Mouse (Mus musculus): ENCODE measurements around the gene Apod.
"Not testable (repeated sequence)": the region's sequence is repeated elsewhere in the genome, so short reads cannot be mapped to it uniquely, and the experiment has no call there.

The Apod gene

GRCm38 (mm10) chr16:31314497-31315233 is at the start of gene Apod:
Apod (minus strand) TSS chr16:31314808.
- DNase-seq (ENCODE audit: low spot score) = no peak

DNA sequence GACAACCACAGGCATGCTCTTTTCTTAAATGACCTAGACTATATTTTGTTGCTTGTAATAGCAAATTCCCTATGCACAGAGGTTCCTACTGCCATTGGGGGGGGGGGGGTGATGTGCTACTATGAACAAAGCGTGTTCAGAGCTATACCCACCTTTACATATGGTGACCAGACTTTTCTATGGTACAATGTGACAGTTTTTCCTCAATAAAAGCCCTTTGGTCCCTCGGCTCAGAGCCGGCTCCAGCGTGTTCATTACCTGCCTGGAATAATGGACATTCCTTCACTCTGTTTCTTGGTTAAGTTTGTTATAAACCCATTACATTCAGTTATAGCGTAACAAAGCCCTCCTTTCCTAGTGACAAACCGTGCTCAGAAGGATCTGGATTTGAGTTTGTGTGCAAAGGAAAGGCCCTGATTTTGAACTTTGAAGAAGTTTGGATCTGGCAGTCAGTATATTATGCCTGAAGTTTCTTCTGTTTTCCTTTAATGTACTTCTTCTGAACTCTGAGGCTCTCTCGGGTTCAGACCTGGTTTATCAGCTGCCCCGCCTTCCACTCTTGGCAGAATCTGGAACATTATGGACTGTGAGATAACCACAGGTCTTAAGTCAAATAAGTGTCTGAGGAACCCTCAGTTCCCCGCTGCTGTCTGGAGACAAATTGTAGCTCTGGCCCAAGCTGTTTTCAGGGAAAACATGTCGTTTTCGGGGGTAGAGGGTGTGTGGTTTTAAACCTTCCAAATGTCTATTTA is 49.3 kb upstream of the Apod start:
- DNase-seq (ENCODE audit: low spot score) = no peak

- DNase-seq (ENCODE audit: low spot score) = no peak
Measured at GRCm38 (mm10) chr16:31359542-31359941, 44.9 kb upstream of the Apod start.

DNA sequence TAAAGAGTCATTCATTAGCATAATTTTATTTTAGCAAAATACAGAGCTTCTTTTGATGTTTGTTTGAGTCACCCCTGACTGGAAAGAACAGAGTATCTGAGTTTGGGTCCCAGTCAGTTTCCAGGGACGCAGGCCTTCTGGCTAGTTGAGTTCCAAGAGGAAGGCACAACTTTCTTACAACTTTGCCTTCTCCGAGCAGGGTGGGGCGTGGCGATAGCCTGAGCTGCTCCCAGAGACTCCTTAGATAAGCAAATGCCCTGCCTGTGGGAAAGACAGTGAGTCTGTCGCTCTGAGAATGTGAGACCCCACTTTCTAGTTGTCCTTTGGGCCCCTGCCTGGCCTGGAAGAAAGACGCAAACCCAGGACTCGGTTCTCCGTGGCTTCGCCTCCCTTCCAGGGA is 44.4 kb upstream of the Apod start:
- no peak for DNase-seq (ENCODE audit: low spot score)

GRCm38 (mm10) chr16:31358576-31358975 is 44.0 kb upstream of the Apod start:
- no peak for DNase-seq (ENCODE audit: low spot score)

DNA sequence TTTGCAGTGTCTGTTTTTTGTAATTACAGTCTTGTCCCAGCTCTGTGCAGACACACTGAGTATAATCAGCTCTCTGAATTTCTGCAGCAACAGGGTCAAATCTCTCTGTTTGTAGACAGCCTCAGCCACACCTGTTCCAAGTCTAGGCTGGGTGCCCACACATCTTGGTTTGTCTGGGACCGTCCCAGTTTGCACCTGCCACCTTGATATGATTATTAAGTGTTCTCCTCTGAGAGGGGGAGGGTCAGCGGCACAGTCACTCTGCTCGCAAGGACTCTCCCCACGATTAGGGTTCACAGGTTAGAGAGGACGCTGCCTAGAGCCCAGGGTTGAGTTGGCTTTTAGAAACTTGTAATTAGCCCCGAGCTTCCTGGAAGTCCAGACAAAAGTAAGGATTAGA is 41.3 kb upstream of the Apod start:
- DNase-seq (ENCODE audit: low spot score) = no peak

- DNase-seq (ENCODE audit: low spot score) = peak; percentile 69
Measured at GRCm38 (mm10) chr16:31354341-31355329, 40.0 kb upstream of the Apod start.

GRCm38 (mm10) chr16:31352996-31353395 is 38.4 kb upstream of the Apod start:
- no peak for DNase-seq (ENCODE audit: low spot score)

- DNase-seq (ENCODE audit: low spot score) = peak; percentile 48
Measured at GRCm38 (mm10) chr16:31347581-31347980, 33.0 kb upstream of the Apod start.

GRCm38 (mm10) chr16:31342966-31343365 is 28.4 kb upstream of the Apod start:
- no peak for DNase-seq (ENCODE audit: low spot score)

DNA sequence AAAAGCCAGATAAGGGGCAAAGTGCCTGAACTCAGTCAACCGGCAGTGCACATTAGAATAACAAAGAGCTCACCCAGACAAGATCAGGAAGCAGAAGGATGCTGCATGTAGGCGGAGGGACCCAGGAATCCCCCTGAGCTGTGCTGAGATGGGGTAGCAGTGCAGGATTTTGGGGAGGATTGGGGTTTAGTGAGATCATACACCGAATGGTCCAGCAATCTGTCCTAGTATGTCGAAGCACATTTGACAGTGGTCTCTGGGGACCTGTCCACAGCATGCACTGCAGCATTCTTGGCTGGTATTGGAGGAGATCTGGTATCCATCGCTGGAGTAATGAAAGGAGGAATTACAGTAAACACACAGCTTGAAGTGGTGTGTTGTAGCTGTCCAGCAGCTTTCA is 27.9 kb upstream of the Apod start:
- DNase-seq (ENCODE audit: low spot score) = no peak

DNA sequence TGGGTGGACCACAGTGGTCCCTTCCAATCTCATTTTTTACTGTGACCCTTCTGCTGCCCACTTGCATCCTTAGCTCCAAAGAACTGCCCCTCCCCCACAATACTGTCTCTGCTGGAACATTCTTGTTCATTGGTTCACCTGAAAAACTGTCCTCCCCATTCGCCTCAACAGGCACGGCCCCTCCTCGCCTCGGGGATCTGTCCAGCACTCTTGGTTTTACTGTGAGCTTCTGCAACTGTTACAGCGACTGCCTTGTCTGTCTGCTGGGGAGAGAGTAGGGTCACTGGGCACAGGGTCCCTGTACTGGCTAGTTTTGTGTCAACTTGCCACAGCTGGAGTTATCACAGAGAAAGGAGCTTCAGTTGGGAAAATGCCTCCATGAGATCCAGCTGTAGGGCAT is 24.7 kb upstream of the Apod start:
- DNase-seq (ENCODE audit: low spot score) = no peak

GRCm38 (mm10) chr16:31337956-31338355 is 23.3 kb upstream of the Apod start:
- no peak for DNase-seq (ENCODE audit: low spot score)

- no peak for DNase-seq (ENCODE audit: low spot score)
Measured at GRCm38 (mm10) chr16:31334796-31335195, 20.2 kb upstream of the Apod start.

GRCm38 (mm10) chr16:31332586-31332985 is 18.0 kb upstream of the Apod start:
- DNase-seq (ENCODE audit: low spot score) = no peak

DNA sequence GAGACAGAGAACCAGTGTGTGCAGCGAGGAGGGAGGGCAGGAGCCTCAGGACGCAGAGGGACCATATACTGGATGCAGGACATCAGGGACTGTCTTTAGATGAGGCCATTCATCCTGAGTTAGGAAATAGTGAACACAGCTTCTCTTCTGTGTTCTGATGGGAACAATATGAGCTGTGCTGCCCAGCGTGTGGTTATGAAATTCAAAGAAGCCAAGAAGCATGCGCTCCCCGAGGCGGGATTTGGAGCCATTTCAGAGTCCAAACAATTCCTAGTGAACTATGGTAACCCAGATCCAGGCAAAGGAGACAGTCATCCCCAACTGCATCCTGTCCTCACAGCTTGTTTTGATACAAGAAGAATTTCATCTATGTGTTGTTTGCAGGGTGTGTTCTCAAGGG is 16.4 kb upstream of the Apod start:
- DNase-seq (ENCODE audit: low spot score) = not testable (repeated sequence)

DNA sequence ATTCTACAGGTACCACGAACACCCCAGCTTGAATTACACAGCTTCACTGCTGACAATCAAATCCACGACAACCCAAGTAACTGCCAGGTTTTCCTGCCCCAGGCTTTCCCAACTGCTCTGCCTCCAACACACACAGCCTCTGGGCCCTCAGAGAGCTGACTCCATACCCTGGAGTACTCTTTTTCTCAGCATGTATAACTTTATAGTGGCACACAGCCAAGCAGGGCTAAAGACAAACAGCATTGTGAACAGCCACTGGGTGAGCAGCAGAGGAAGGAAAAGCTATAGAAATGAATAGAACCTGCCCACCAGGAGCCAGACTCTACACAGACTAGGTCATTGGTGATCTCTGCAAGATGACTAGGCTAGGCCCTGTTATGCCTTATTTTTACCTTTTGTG is 15.1 kb upstream of the Apod start:
- no peak for DNase-seq (ENCODE audit: low spot score)

- DNase-seq (ENCODE audit: low spot score) = no peak
Measured at GRCm38 (mm10) chr16:31327891-31328290, 13.3 kb upstream of the Apod start.

GRCm38 (mm10) chr16:31327430-31327829 is 12.8 kb upstream of the Apod start:
- DNase-seq (ENCODE audit: low spot score) = no peak

- no peak for DNase-seq (ENCODE audit: low spot score)
Measured at GRCm38 (mm10) chr16:31326679-31327078, 12.1 kb upstream of the Apod start.

- DNase-seq (ENCODE audit: low spot score) = no peak
Measured at GRCm38 (mm10) chr16:31325966-31326365, 11.4 kb upstream of the Apod start.

DNA sequence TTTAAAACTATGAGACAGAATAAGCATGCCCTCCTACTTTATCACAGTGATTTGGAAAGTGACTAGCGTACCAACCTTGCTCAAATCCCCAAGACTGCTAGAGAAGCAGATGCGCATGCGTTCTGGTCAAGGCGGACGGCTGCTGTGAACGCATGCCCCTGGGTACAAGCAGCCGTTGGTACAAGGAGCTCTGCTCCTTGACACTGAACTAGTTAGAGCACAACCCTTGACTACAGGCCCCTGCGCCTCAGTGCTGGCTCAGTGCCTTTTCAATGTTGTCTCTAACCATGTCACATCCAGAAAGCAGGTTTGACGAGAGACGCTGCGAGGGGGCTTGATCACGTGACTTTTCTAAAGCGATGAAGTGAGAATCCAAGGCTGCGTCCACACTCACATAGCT is 10.5 kb upstream of the Apod start:
- no peak for DNase-seq (ENCODE audit: low spot score)

All from urinary bladder, postnatal 25 days (tissue).